Mouse (Mus musculus): ENCODE data around the gene Tmigd1. TPM values are rescaled to one million over a fixed set of nuclear protein-coding genes. Genes with fewer than 3 reads are reported as not detected.

The Tmigd1 gene
- total RNA-seq, 2 experiments from 2014 or later: not detected

GRCm38 (mm10) chr11:76953536-76953935, 51.6 kb downstream of the Tmigd1 start:
- no peak for ATAC-seq (replicated peaks; ENCODE audit: low FRiP score, low TSS enrichment, poor library complexity, severe bottlenecking)

- ATAC-seq (replicated peaks; ENCODE audit: low FRiP score, low TSS enrichment, poor library complexity, severe bottlenecking): peak; percentile 70
Measured at GRCm38 (mm10) chr11:76965703-76966102, 63.7 kb downstream of the Tmigd1 start.

Other genes with a start within 250 kb of the Tmigd1 start
- not detected in 2 replicates for gene Bhlha9, start 229.7 kb upstream of the Tmigd1 start, total RNA-seq (2014; fragmentation: Nextera tagmentation)
- gene Bhlha9, start 229.7 kb upstream of the Tmigd1 start, total RNA-seq (2017): not detected in 2 replicates
- gene Trarg1, start 222.4 kb upstream of the Tmigd1 start, total RNA-seq (2014; fragmentation: Nextera tagmentation): not detected in 2 replicates
- gene Trarg1, start 222.4 kb upstream of the Tmigd1 start, total RNA-seq (2017): not detected in 2 replicates
- 11.7 and 24.6 TPM in 2 replicates for gene Gosr1, start 138.6 kb upstream of the Tmigd1 start, total RNA-seq (2014; fragmentation: Nextera tagmentation)
- gene Gosr1, start 138.6 kb upstream of the Tmigd1 start, total RNA-seq (2017): 38.4 and 62.2 TPM in 2 replicates
- 6.8 and 12.2 TPM in 2 replicates for gene Cpd, start 55.1 kb upstream of the Tmigd1 start, total RNA-seq (2014; fragmentation: Nextera tagmentation)
- gene Cpd, start 55.1 kb upstream of the Tmigd1 start, total RNA-seq (2017): 5.9 TPM in 2 replicates
- 59.7 and 60.5 TPM in 2 replicates for gene Blmh, start 22.6 kb downstream of the Tmigd1 start, total RNA-seq (2014; fragmentation: Nextera tagmentation)
- gene Blmh, start 22.6 kb downstream of the Tmigd1 start, total RNA-seq (2017): 178 and 200 TPM in 2 replicates
- not detected in 2 replicates for gene Slc6a4, start 96.4 kb downstream of the Tmigd1 start, total RNA-seq (2014; fragmentation: Nextera tagmentation)
- gene Slc6a4, start 96.4 kb downstream of the Tmigd1 start, total RNA-seq (2017): 0.09 and 1.8 TPM in 2 replicates
- gene Nsrp1, start 176.3 kb downstream of the Tmigd1 start, total RNA-seq (2014; fragmentation: Nextera tagmentation): 47.9 and 49.9 TPM in 2 replicates
- 18.0 and 24.0 TPM in 2 replicates for gene Nsrp1, start 176.3 kb downstream of the Tmigd1 start, total RNA-seq (2017)

Measured in megakaryocyte-erythroid progenitor cell, adult 5-6 weeks (primary cell).